Mouse (Mus musculus) cerebellum, adult 8-10 months (tissue): ENCODE data around the gene Gucy1b1.

Experiments used
- DNase-seq: peaks from one replicate; pipeline ENCODE4 v3.0.0; 2022

The Gucy1b1 gene

DNA sequence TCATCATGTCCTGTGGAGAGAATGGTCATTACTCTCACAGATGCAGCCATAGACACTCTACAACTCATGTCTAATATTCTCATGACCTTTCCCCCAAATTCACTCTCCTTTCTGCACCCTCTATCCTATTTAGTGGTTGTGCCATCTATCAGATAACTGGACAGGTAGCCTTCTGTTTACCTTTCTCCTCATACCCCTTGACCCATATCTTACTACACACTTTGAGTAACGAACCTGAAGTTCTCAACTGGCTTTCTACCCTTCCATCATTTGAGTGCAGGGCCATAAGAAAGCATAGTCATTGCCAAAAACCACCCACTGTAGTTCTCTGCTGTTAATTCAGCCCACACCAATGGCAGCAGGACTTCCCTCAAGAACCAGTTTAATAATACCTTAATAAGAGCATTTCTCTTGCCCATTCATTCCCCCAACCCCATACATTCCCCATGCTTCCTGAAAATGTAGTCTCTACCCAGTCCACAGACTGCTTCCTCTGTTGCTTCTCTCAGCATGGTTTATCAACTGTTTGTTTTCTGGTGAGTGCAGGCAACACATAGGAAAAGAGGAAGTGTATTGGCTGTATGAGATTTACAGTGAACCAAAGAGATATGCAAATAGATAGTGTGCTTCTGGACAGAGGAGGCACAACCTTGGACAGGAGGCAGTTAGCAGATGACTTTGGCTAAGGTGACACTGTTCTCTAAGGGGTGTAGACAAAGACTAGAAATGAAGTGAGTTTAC is 44.3 kb downstream of the Gucy1b1 start:
- DNase-seq, result no peak

DNA sequence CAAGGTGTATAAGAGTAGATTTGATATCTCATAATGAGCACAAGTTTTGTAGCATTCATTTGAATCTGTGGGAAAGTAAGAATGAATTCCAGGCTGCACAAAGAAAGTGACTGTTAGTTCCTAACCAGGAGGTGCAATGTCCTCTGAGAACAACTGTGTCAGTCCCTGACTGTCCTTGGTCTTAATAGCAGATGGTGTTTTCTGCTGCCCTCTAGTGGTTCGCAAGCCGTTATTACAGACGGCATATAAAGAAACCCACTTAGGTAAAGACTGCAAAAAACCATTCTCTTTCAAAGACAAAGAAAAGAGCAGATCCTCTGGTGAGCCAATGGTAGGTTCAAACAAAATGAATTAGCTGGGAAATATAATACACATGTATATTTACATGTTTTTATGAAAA is 45.3 kb downstream of the Gucy1b1 start:
- DNase-seq, result peak; percentile 39

DNA sequence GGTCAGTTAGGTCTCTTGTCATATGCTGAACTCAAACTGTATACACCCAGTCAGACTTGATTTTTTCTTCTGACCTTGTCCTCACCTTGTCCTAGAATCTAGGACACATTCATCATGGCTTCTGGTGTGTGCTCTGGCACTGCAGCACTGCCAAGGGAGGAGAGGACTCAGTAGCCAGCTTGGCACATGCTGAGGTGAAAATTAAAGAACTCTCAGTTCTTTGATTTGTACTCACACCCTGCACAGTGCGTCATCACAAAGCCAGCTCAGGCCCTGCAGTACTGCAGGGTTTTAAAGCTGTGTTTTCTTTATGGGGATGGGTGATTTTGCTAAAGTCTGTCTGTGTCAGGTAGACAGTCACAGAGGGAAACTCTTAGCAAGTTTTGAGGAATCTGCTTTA is 47.2 kb downstream of the Gucy1b1 start:
- DNase-seq, result no peak

DNA sequence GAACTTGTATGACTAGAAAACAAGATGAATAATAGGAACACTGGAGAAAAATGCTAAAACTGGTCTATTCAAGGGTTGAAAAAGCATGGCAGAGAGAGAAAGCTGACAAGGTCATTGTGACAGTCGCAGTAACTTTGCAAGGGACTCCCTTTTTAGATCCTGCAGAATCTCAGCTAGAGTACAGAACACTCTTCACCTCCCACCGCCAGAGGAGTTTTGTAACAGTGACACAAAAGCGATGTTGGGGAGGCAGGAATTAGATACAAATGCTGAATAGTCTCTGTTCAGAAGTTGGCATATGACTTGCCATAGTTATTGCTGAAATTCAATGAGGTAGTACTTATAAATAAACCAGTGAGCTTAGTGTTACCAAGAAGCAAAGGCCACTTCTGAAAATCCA is 51.4 kb downstream of the Gucy1b1 start:
- DNase-seq, result no peak

DNA sequence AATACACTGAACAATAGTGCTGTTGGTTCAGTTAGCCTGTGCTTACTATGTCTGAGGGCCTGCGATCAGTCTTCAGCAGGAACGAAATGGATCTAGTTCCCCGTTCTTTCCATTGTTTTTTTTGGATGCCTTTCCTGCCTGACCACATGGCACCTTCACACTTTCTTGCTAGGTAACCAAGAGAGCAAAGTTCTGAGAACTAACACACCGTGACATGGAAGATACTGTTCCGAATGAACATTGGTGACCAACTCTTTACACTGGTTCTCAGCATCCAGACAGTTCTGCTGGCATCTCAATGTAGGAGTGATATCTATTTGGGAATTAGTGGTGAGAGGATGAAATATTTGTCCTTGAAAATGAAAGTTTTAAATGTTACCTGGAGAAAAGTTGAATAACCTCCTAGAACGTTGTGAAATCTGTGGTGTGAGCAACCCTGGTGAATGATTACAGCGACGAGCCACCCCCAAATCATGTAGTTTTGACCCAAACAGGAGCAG is 52.0 kb downstream of the Gucy1b1 start:
- DNase-seq, result no peak

DNA sequence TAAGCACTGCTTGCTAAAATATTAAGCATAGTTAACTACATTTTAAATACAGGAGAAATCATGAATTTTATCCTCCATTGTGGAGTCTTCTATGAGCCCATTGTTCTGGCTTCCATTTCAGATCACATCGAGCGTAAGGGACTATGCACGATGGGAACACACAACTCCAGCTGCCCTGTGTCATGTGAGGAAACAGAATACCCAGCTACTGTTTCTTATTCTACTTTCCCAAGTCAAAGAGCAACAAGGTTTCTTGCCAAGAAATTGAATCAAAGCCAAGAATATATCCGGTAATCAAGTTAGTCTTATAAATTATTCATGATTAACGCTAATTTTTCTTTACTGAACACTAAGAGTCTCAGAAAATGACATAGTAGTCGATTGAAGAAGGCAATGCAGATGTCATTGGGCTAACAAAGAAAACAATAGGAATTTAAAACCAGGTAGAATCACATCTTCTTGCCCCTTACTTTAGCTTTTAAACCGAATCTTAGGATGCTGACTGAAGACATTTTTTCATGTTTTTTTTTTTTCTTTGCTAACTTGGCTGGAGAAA is 60.3 kb downstream of the Gucy1b1 start:
- no peak for DNase-seq

DNA sequence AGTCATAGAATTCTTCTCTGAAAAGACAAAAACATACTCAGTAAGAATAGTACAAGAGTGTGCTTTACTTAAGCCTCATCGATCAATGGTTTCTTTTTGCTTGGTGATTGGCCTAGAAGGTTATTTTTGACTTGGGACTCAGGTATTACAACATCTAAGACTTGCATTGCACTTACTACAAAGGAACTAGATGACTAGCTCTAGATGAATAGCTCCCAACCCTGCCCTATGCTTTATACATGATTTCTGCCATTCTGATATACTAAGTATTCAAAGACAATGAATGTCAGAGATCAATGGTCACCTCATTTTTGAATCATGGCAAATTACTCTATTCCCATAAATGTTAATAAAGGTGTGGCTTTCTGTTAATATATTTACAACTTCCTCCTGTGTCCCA is 67.5 kb downstream of the Gucy1b1 start:
- no peak for DNase-seq

DNA sequence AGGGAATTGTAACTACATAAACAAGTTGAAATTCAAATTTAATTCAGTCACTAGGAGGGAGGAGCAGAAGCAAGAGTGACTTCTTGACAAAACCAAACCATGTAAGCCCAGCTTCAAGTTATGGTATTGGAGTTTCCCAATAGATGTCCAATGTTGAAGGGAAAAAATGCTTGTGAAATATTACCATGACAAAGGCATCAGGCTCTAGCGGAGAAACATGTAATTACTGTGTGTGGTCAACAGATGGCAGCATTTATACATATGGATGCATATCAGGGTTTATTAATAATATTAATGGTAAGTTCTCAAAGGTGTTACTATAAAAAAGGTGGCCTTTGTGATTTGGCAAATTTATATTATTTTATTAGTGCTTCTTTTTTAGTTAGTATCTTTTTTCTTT is 78.5 kb downstream of the Gucy1b1 start:
- peak; percentile 45 for DNase-seq

DNA sequence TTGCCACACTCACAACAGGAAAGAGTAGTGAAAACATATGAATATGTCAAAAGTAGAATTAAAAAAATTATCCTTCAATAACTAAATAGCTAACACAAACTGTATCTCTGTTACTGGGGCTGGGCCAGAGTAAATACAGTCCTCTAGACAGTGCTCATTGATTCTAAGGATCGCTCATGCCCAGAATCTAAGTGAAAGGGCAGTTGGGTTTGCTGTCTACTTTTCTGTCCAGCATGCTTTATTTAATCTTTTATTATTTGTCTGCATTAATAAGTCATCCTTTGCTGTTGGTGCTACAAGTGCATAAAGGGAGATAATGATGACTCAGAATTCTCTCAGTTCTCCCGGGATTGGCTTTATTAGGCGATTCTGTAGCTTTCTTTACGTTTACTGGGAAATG is 79.1 kb downstream of the Gucy1b1 start:
- DNase-seq, result no peak

DNA sequence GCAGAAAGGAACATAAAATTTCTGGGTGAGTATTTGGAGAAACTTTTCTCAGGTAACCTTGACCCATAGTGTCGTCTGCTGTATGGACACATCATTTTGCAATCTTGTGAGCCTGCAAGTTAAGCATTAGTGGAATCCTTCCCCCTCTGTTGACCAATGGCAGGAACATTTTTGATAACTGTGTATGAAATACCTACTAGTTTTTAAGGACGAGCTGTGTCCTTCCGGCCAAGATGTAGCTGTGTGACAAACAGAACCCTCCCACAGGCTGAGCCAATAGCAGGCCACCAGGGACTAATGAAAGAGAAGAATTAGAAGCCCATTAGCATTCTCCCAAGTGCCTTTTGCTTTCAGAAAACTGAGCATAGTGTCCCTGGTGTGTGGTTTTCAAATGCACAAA is 84.0 kb downstream of the Gucy1b1 start:
- DNase-seq, result no peak

DNA sequence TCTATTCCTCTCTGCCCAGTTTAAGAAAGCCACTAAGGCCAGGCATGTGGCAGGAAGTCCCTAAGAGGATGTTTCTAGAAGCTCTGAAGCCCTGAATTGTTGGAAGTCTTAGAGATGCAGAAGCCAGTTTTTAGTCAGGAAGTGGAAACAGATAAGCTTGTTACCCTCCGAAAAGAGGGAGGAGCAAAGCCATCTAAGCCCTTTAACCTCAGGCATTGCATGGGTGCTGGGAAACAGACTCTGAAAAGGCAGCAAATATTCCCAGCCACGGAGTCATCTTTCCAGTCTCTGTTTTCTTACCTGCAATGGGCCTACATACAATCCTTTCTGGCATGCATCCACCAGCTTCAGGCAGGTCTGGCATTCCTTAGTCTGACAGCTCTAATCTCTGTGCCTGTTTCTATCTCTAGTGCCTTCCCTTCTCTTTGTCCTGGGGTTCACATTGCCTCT is 84.8 kb downstream of the Gucy1b1 start:
- DNase-seq, result no peak

DNA sequence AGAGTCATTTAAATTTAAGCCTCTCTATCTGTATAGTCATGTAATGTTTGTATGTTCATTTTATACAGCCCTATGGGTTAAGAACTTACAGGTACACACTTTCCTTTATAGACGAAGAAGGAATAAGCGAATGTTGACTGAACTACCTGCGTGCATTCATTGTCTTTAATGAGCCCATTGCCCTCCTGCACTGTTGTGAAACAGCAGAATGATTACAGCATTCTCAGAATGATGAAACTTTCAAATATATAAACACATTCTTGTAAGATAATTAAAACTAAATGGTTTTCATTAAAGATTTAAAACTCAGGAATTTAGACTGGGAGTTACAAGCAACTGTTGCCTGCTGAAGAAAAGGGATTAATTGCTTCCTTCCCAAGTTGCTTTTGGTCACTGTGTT is 86.9 kb downstream of the Gucy1b1 start:
- DNase-seq, result no peak

DNA sequence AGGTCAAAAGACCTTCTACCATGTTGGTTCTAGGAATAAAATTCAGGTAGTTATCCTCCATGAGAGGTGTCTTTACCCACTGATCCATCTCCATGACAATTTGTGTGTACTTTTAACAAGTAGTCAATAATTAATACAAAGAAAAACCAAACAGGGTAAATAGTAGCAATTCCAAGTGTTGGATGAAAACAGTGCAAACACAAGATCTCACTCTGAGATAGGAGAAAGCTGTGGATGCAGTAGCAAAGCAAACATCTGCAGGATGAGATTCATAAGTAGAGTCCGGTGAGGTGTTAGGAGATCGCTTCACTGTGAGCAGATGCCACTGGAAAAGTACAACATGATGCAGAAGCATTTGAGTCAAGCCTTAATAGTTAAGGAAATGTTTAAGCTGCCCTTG is 88.4 kb downstream of the Gucy1b1 start:
- DNase-seq, result no peak

DNA sequence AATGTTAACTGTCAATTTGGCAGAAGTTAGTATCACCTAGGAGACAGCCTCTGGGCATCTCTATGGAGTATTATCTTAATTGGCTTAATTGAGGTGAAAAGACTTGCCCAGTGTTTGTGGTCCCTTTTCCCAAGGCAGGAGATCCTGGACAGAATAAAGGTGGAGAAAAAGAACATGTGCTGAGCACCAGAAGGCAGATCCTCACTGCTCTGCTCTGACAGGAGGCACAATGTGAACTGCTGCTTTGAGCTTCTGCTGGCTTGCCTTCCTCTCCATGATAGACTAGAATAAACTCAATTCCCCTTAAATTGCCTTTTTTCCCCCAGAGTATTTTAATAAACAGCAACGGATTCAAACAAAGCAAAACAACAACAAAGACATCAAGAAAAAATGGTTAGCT is 89.4 kb downstream of the Gucy1b1 start:
- DNase-seq, result no peak

DNA sequence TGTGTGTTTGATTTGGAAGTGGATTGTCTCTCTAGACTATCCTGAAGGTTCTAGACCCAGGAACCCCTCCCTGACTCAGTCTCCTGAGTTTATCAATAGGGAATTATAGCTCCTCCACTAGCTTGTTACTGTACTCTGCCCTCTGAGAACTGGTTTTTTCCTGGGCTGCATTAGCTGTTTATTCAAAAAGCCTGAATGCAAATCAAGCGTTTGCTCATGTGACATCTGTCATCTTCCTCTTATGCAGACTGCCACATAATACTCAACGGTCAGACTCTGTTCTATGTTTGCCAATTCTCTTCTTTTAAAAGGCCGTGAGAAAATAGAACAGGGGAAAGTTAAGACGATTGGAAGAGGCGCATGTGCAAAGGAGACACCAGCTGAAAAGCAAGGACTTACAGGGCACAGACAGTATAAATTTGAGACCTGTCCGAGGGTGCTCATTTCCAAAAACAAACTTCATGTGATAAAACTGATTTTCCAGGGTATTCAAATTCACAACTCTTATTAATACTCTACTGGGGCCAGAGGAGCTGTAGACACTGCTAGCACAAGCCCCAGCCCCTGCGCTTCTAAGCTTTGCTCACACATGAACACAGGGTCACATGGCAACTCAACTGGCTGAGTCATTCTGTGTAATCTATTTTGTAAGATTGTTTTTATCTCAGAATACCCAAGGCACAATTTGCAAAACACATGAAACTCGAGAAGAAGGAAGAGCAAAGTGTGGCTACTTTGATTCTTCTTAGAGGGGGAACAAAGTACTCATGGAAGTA is 91.2 kb downstream of the Gucy1b1 start:
- no peak for DNase-seq
